Mouse (Mus musculus): ENCODE data around the gene Glrx5. TPM values are rescaled to one million over a fixed set of nuclear protein-coding genes. Genes with fewer than 3 reads are reported as not detected.

The Glrx5 gene
- polyA plus RNA-seq (2015; fragmentation: Nextera tagmentation; extraction: Ambion mirVana): 349 and 355 TPM in 2 replicates

DNA sequence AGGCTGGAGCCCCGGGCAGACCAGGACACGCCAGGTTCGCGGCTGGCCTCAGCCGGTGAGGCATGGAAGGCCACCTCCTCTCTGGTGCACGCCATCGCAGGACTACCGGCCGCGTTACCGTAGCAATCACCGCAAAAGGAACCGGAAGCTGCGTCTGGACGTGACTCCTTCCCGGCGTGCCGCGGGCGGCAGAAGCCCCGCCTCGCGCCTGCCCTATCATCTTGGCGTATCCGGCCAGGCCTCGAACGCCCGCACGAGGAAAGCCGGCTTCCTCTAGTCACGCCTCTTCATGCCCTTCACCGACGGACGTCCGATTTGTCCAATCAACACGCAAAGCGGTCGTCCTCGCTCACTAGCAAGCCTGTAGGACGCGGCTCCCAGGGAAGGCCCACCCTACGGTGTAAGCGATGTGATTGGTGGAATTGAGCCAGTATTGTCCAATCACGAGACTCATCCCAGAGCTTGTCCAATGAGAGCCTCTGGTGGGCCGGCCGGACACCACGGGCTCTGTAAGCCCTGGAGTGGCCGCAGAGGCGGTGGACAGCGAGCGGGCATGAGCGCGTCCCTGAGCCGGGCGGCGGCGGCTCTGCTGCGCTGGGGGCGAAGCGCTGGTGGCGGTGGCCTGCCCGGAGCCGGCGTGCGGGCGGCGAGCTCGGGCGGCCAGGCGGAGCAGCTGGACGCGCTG is at the start of gene Glrx5:
TSS of gene Glrx5 (plus strand) at position 542 of the 685 bp plus-strand sequence.
- WGBS (ENCODE audit: insufficient replicate concordance): under 1% methylated on average over 72 of the region's 72 CpGs
- peaks cover 48% of the 10 kb centered on the region for H3K4me1 ChIP-seq (ENCODE audit: insufficient read depth)
- ATAC-seq (peak; percentile 91), DNase-seq (peak; percentile 98)
- no peaks in the 10 kb centered on the region for H3K27me3 ChIP-seq (ENCODE audit: insufficient read depth, low read length)
- H3K9ac ChIP-seq (replicated peaks): peak within 1 kb of the TSS; percentile 87
- H3K27ac ChIP-seq (ENCODE audit: low read depth): peak within 1 kb of the TSS; percentile 94
- peaks cover 37% of the 10 kb centered on the region for H3K36me3 ChIP-seq (replicated peaks; ENCODE audit: insufficient read depth, low read length)
- TF ChIP-seq EP300 (IDR thresholded peaks at IDR 0.05; ENCODE audit: low read depth) (peak; percentile 64), CTCF (IDR thresholded peaks at IDR 0.05; ENCODE audit: low read depth) (peak; percentile 21; the same call in 1 of the 2 replicates)
- peak within 1 kb of the TSS; percentile 82 for H3K4me2 ChIP-seq (ENCODE audit: low read depth, low read length)
- no peaks in the 10 kb centered on the region for H3K9me3 ChIP-seq (ENCODE audit: low read length)
- peak within 1 kb of the TSS; percentile 86 for H3K4me3 ChIP-seq (ENCODE audit: low read depth, low read length)

GRCm38 (mm10) chr12:104983476-104983875 is 49.0 kb upstream of the Glrx5 start:
- WGBS (ENCODE audit: insufficient replicate concordance): 77% methylated on average over 7 of the region's 7 CpGs
- no peaks in the 10 kb centered on the region for H3K27me3 ChIP-seq (ENCODE audit: insufficient read depth, low read length)
- H3K4me3 ChIP-seq (ENCODE audit: low read depth, low read length): no peak overlapping the region
- no peak overlapping the region for H3K27ac ChIP-seq (ENCODE audit: low read depth)
- no peak for ATAC-seq
- no peaks in the 10 kb centered on the region for H3K4me1 ChIP-seq (ENCODE audit: insufficient read depth)
- no peaks in the 10 kb centered on the region for H3K36me3 ChIP-seq (replicated peaks; ENCODE audit: insufficient read depth, low read length)
- no peak overlapping the region for H3K4me2 ChIP-seq (ENCODE audit: low read depth, low read length)
- H3K9me3 ChIP-seq (ENCODE audit: low read length): no peaks in the 10 kb centered on the region
- TF ChIP-seq CTCF (IDR thresholded peaks at IDR 0.05; ENCODE audit: low read depth): no peak
- TF ChIP-seq EP300 (IDR thresholded peaks at IDR 0.05; ENCODE audit: low read depth): no peak
- DNase-seq: no peak
- H3K9ac ChIP-seq (replicated peaks): no peak overlapping the region

DNA sequence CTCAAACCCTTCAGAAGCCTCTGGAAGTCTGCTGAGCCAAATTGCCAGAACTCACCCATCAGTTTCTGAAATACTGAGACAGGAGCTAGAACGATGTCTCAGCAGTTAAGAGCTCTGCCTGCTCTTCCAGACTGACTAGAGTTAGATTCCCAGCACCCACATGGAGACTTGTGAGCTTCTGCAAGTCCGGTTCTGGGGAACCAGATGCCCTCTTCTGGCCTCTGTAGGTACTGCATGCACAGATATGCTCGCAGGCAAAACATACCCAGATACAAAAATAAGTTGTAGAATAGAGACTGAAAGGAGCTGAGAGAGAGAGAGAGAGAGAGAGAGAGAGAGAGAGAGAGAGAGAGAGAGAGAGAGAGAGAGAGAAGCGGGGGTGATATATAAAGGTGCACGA is 47.4 kb upstream of the Glrx5 start:
- H3K4me2 ChIP-seq (ENCODE audit: low read depth, low read length): no peak overlapping the region
- ATAC-seq: no peak

DNA sequence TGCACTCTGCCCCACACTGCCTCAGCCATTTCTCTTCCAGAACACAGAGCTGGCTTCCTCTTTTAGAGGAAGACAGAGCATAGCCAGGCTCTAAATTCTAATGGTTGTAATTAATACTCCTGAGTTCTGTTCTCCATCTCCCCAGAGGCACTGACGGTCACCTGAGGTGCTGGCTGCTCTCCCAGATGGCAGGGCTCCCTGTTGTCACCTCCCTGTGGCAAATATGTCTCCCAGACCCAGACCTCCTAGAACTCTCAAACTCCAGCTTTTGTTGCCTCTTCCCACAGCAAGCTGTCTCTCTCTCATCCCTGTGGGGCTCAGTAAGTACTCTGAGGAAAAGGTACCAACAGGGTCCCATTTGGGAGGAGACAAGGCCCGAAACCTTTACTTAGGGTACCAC is 46.5 kb upstream of the Glrx5 start:
- H3K4me2 ChIP-seq (ENCODE audit: low read depth, low read length): no peak overlapping the region
- H3K4me3 ChIP-seq (ENCODE audit: low read depth, low read length): no peak overlapping the region
- H3K9me3 ChIP-seq (ENCODE audit: low read length): no peaks in the 10 kb centered on the region
- ATAC-seq: no peak
- no peak for TF ChIP-seq EP300 (IDR thresholded peaks at IDR 0.05; ENCODE audit: low read depth)
- TF ChIP-seq CTCF (IDR thresholded peaks at IDR 0.05; ENCODE audit: low read depth): no peak
- H3K4me1 ChIP-seq (ENCODE audit: insufficient read depth): peaks cover 4% of the 10 kb centered on the region; the same call in 1 of the 2 replicates
- no peaks in the 10 kb centered on the region for H3K36me3 ChIP-seq (replicated peaks; ENCODE audit: insufficient read depth, low read length)
- no peak overlapping the region for H3K9ac ChIP-seq (replicated peaks)
- H3K27me3 ChIP-seq (ENCODE audit: insufficient read depth, low read length): no peaks in the 10 kb centered on the region
- WGBS (ENCODE audit: insufficient replicate concordance): 93% methylated on average over 2 of the region's 2 CpGs
- no peak for DNase-seq
- no peak overlapping the region for H3K27ac ChIP-seq (ENCODE audit: low read depth)

More for the DNA sequence above, 47.4 kb upstream of the Glrx5 start:
- 79% methylated on average over 5 of the region's 5 CpGs for WGBS (ENCODE audit: insufficient replicate concordance)
- H3K9me3 ChIP-seq (ENCODE audit: low read length): no peaks in the 10 kb centered on the region
- no peak overlapping the region for H3K9ac ChIP-seq (replicated peaks)
- peak; percentile 40 for DNase-seq
- no peaks in the 10 kb centered on the region for H3K27me3 ChIP-seq (ENCODE audit: insufficient read depth, low read length)
- no peaks in the 10 kb centered on the region for H3K4me1 ChIP-seq (ENCODE audit: insufficient read depth)
- no peak for TF ChIP-seq EP300 (IDR thresholded peaks at IDR 0.05; ENCODE audit: low read depth)
- TF ChIP-seq CTCF (IDR thresholded peaks at IDR 0.05; ENCODE audit: low read depth): peak; percentile 55
- H3K4me3 ChIP-seq (ENCODE audit: low read depth, low read length): no peak overlapping the region
- H3K36me3 ChIP-seq (replicated peaks; ENCODE audit: insufficient read depth, low read length): no peaks in the 10 kb centered on the region
- no peak overlapping the region for H3K27ac ChIP-seq (ENCODE audit: low read depth)

- Histone ChIP-seq H3K36me3 (replicated peaks; ENCODE audit: insufficient read depth, low read length) (no peaks in the 10 kb centered on the region), H3K4me2 (ENCODE audit: low read depth, low read length) (no peak overlapping the region), H3K27me3 (ENCODE audit: insufficient read depth, low read length) (no peaks in the 10 kb centered on the region), H3K9me3 (ENCODE audit: low read length) (no peaks in the 10 kb centered on the region), H3K4me3 (ENCODE audit: low read depth, low read length) (no peak overlapping the region), H3K27ac (ENCODE audit: low read depth) (no peak overlapping the region), H3K4me1 (ENCODE audit: insufficient read depth) (peaks cover 8% of the 10 kb centered on the region), H3K9ac (replicated peaks) (no peak overlapping the region)
- ATAC-seq: no peak
- no peak for DNase-seq
- 83% methylated on average over 9 of the region's 9 CpGs for WGBS (ENCODE audit: insufficient replicate concordance)
- no peak for TF ChIP-seq EP300 (IDR thresholded peaks at IDR 0.05; ENCODE audit: low read depth)
- no peak for TF ChIP-seq CTCF (IDR thresholded peaks at IDR 0.05; ENCODE audit: low read depth)
These were observed 45.7 kb upstream of the Glrx5 start for GRCm38 (mm10) chr12:104986781-104987180.

- Histone ChIP-seq H3K36me3 (replicated peaks; ENCODE audit: insufficient read depth, low read length) (no peaks in the 10 kb centered on the region), H3K27ac (ENCODE audit: low read depth) (no peak overlapping the region), H3K4me2 (ENCODE audit: low read depth, low read length) (no peak overlapping the region), H3K4me3 (ENCODE audit: low read depth, low read length) (no peak overlapping the region), H3K4me1 (ENCODE audit: insufficient read depth) (peaks cover 8% of the 10 kb centered on the region), H3K9me3 (ENCODE audit: low read length) (no peaks in the 10 kb centered on the region), H3K27me3 (ENCODE audit: insufficient read depth, low read length) (no peaks in the 10 kb centered on the region), H3K9ac (replicated peaks) (no peak overlapping the region)
- WGBS (ENCODE audit: insufficient replicate concordance): 91% methylated on average over 7 of the region's 7 CpGs
- DNase-seq (no peak), ATAC-seq (no peak)
- no peak for TF ChIP-seq CTCF (IDR thresholded peaks at IDR 0.05; ENCODE audit: low read depth)
- no peak for TF ChIP-seq EP300 (IDR thresholded peaks at IDR 0.05; ENCODE audit: low read depth)
These were observed 44.6 kb upstream of the Glrx5 start for GRCm38 (mm10) chr12:104987936-104988335.

Measured in liver, postnatal 0 days (tissue).